9 mouse cellular contexts compared by ENCODE assay signal in the genomic region with DNA sequence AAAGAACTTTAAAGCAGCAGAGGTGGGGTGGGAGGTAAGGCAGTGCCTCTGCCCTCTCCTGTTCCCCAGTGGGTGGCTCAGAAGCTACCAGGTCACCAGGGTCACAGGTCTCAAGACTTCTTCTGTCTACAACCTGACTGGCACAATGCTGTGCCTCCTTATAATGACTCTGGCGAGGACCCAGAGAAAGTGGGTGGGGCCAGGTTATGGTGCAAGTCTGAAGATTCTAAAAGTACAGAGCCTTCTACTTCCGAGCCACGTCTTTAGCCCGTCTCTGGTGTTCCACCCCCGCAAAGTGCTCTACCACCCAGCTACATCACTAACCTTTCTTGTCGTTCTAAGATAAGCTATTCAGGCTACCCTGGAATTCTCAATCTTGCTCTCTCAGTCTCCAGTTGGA. TPM values are rescaled to one million over a fixed set of nuclear protein-coding genes. Genes with fewer than 3 reads are reported as not detected.
DNase-seq lines count a peak whose midpoint lies in the region; ATAC-seq and TF ChIP-seq lines count a peak whose summit lies in the region.
"Had no signal": no experiment of that assay in that cellular context is flagged by ENCODE, and none has a peak within 500 bp of the region (broad histone marks: within the 10 kb centered on the region; RNA-seq: fewer than 3 reads in every experiment).

No protein-coding gene starts in this region.

- WGBS in neural tube, embryonic 13.5 days: 66% methylated on average over 6 of the region's 6 CpGs
- 64% methylated on average over 6 of the region's 6 CpGs for WGBS in neural tube, embryonic 15.5 days
- 54% methylated on average over 6 of the region's 6 CpGs for WGBS in kidney, postnatal 0 days
- 71% methylated on average over 6 of the region's 6 CpGs for WGBS in forebrain, embryonic 12.5 days

- H3K27ac ChIP-seq in neural tube, embryonic 13.5 days (replicated peaks): 0 out of 2 replicates have a peak overlapping the region, but pooled peaks have one; percentile 10
- H3K27ac ChIP-seq in neural tube, embryonic 15.5 days (replicated peaks): no peak overlapping the region
- peak overlapping the region; percentile 48; the same call in 1 of the 2 replicates for H3K27ac ChIP-seq in kidney, postnatal 0 days
- H3K27ac ChIP-seq in forebrain, embryonic 12.5 days: no peak overlapping the region

- no peak for ATAC-seq in neural tube, embryonic 13.5 days (ENCODE audit: low read depth)
- ATAC-seq in neural tube, embryonic 15.5 days (ENCODE audit: low FRiP score): no peak
- ATAC-seq in kidney, postnatal 0 days (replicated peaks; ENCODE audit: low FRiP score, low read depth): no peak
- peak; percentile 29 for ATAC-seq in megakaryocyte progenitor cell, adult 5-6 weeks (replicated peaks; ENCODE audit: poor library complexity)
- ATAC-seq in forebrain, embryonic 12.5 days (ENCODE audit: low FRiP score): no peak

- intact Hi-C loops in left cerebral cortex, postnatal 25 days (cut with DNase I): no loop called here

- no peak overlapping the region for H3K4me2 ChIP-seq in neural tube, embryonic 13.5 days
- no peak overlapping the region for H3K4me2 ChIP-seq in neural tube, embryonic 15.5 days
- no peak overlapping the region for H3K4me2 ChIP-seq in kidney, postnatal 0 days (ENCODE audit: low read length)
- no peak overlapping the region for H3K4me2 ChIP-seq in forebrain, embryonic 12.5 days
- H3K4me2 ChIP-seq: heart, embryonic 15.5 days had no signal

- no peak overlapping the region for H3K4me3 ChIP-seq in neural tube, embryonic 13.5 days
- no peak overlapping the region for H3K4me3 ChIP-seq in neural tube, embryonic 15.5 days (replicated peaks)
- H3K4me3 ChIP-seq in kidney, postnatal 0 days (replicated peaks; ENCODE audit: low read depth, low read length): no peak overlapping the region
- H3K4me3 ChIP-seq in forebrain, embryonic 12.5 days (replicated peaks): no peak overlapping the region
- H3K4me3 ChIP-seq: heart, embryonic 15.5 days had no signal

- H3K27me3 ChIP-seq in neural tube, embryonic 13.5 days: no peaks in the 10 kb centered on the region
- no peaks in the 10 kb centered on the region for H3K27me3 ChIP-seq in neural tube, embryonic 15.5 days (replicated peaks)
- H3K27me3 ChIP-seq in kidney, postnatal 0 days (ENCODE audit: insufficient read depth, low read length): no peaks in the 10 kb centered on the region
- H3K27me3 ChIP-seq in forebrain, embryonic 12.5 days: no peaks in the 10 kb centered on the region
- H3K27me3 ChIP-seq: heart, embryonic 15.5 days had no signal

- H3K9me3 ChIP-seq in neural tube, embryonic 13.5 days: no peaks in the 10 kb centered on the region
- no peaks in the 10 kb centered on the region for H3K9me3 ChIP-seq in neural tube, embryonic 15.5 days (replicated peaks)
- H3K9me3 ChIP-seq in kidney, postnatal 0 days (replicated peaks; ENCODE audit: low read length): no peaks in the 10 kb centered on the region
- no peaks in the 10 kb centered on the region for H3K9me3 ChIP-seq in forebrain, embryonic 12.5 days
- H3K9me3 ChIP-seq: heart, embryonic 15.5 days had no signal

- no peak for DNase-seq in kidney, postnatal 0 days (ENCODE audit: low spot score)
- no peak for DNase-seq in cerebellum, adult 8-10 months
- DNase-seq in left cerebral cortex, postnatal 25 days (ENCODE audit: low spot score in 2 of 2): no peak
- DNase-seq in left cerebral cortex, adult 9 months (ENCODE audit: low spot score in 2 of 2): no peak

- peaks cover 19% of the 10 kb centered on the region for H3K36me3 ChIP-seq in neural tube, embryonic 13.5 days
- peaks cover 15% of the 10 kb centered on the region for H3K36me3 ChIP-seq in neural tube, embryonic 15.5 days
- peaks cover 6% of the 10 kb centered on the region for H3K36me3 ChIP-seq in kidney, postnatal 0 days (ENCODE audit: insufficient read depth, low read length)
- H3K36me3 ChIP-seq in forebrain, embryonic 12.5 days (replicated peaks): peaks cover 18% of the 10 kb centered on the region

- TF ChIP-seq CTCF in kidney, postnatal 0 days (IDR thresholded peaks at IDR 0.05; ENCODE audit: low read depth): no peak

- H3K9ac ChIP-seq in neural tube, embryonic 13.5 days: no peak overlapping the region
- H3K9ac ChIP-seq in neural tube, embryonic 15.5 days (replicated peaks): no peak overlapping the region
- no peak overlapping the region for H3K9ac ChIP-seq in kidney, postnatal 0 days (ENCODE audit: low read depth, low read length)
- no peak overlapping the region for H3K9ac ChIP-seq in forebrain, embryonic 12.5 days
- H3K9ac ChIP-seq: heart, embryonic 15.5 days had no signal

- H3K4me1 ChIP-seq in neural tube, embryonic 13.5 days (replicated peaks): peaks cover 31% of the 10 kb centered on the region
- H3K4me1 ChIP-seq in neural tube, embryonic 15.5 days: peaks cover 10% of the 10 kb centered on the region
- H3K4me1 ChIP-seq in kidney, postnatal 0 days (replicated peaks; ENCODE audit: insufficient read depth, low read length): peaks cover 14% of the 10 kb centered on the region; the same call in 1 of the 2 replicates
- H3K4me1 ChIP-seq in forebrain, embryonic 12.5 days: peaks cover 15% of the 10 kb centered on the region

RNA-seq across cellular contexts. Expression of gene Ncf1, which starts 2.7 kb away (rescaled TPM):
- 3.1 and 3.5 TPM in 2 replicates for polyA plus RNA-seq in neural tube, embryonic 13.5 days (2015; fragmentation: Nextera tagmentation; extraction: Ambion mirVana)
- polyA plus RNA-seq in neural tube, embryonic 15.5 days (2015; fragmentation: Nextera tagmentation; extraction: Ambion mirVana): 2.5 and 5.1 TPM in 2 replicates
- 2.4 and 2.9 TPM in 2 replicates for polyA plus RNA-seq in kidney, postnatal 0 days (2015; fragmentation: Nextera tagmentation; extraction: Ambion mirVana)
- 139 and 150 TPM in 2 replicates for total RNA-seq in megakaryocyte progenitor cell, adult 5-6 weeks (2015)
- 155 and 185 TPM in 2 replicates for total RNA-seq in megakaryocyte progenitor cell, adult 5-6 weeks (2017)
- 1 to 10 TPM; 5.1 to 7.3 TPM for total RNA-seq in left cerebral cortex, postnatal 25 days (2021)
- polyA plus RNA-seq in forebrain, embryonic 12.5 days (2016; fragmentation: Nextera tagmentation; extraction: Ambion mirVana): 1.4 and 2.0 TPM in 2 replicates

RNA-seq across cellular contexts. Expression of gene Gtf2ird2, which starts 48.3 kb away (rescaled TPM):
- polyA plus RNA-seq in neural tube, embryonic 13.5 days (2015; fragmentation: Nextera tagmentation; extraction: Ambion mirVana): 13.9 and 14.4 TPM in 2 replicates
- 12.4 and 14.4 TPM in 2 replicates for polyA plus RNA-seq in neural tube, embryonic 15.5 days (2015; fragmentation: Nextera tagmentation; extraction: Ambion mirVana)
- polyA plus RNA-seq in kidney, postnatal 0 days (2015; fragmentation: Nextera tagmentation; extraction: Ambion mirVana): 6.1 and 6.9 TPM in 2 replicates
- total RNA-seq in megakaryocyte progenitor cell, adult 5-6 weeks (2015): 4.2 TPM in 2 replicates
- 4.2 and 4.7 TPM in 2 replicates for total RNA-seq in megakaryocyte progenitor cell, adult 5-6 weeks (2017)
- 10 to 100 TPM; 15.1 to 16.7 TPM for total RNA-seq in left cerebral cortex, postnatal 25 days (2021)
- polyA plus RNA-seq in forebrain, embryonic 12.5 days (2016; fragmentation: Nextera tagmentation; extraction: Ambion mirVana): 11.6 and 12.4 TPM in 2 replicates

RNA-seq across cellular contexts. Expression of gene Rcc1l, which starts 55.5 kb away (rescaled TPM):
- polyA plus RNA-seq in neural tube, embryonic 13.5 days (2015; fragmentation: Nextera tagmentation; extraction: Ambion mirVana): 14.9 and 16.6 TPM in 2 replicates
- 20.3 and 21.6 TPM in 2 replicates for polyA plus RNA-seq in neural tube, embryonic 15.5 days (2015; fragmentation: Nextera tagmentation; extraction: Ambion mirVana)
- polyA plus RNA-seq in kidney, postnatal 0 days (2015; fragmentation: Nextera tagmentation; extraction: Ambion mirVana): 32.1 and 33.4 TPM in 2 replicates
- 10.6 and 11.1 TPM in 2 replicates for total RNA-seq in megakaryocyte progenitor cell, adult 5-6 weeks (2015)
- 8.8 and 10.2 TPM in 2 replicates for total RNA-seq in megakaryocyte progenitor cell, adult 5-6 weeks (2017)
- 10 to 100 TPM; 15.2 to 17.2 TPM for total RNA-seq in left cerebral cortex, postnatal 25 days (2021)
- polyA plus RNA-seq in forebrain, embryonic 12.5 days (2016; fragmentation: Nextera tagmentation; extraction: Ambion mirVana): 29.4 TPM in 2 replicates

Comparison
In these comparisons a context has a peak if more than half of its experiments do, and no peak if none do; other contexts are left out.
1. H3K27ac ChIP-seq: peak in neural tube, embryonic 13.5 days (single experiment) and kidney, postnatal 0 days (single experiment); none in neural tube, embryonic 15.5 days (single experiment) and forebrain, embryonic 12.5 days (single experiment).